Mouse (Mus musculus) neutrophil, adult 65 days (primary cell): ENCODE results near the gene Sh2d1a. TPM values are rescaled to one million over a fixed set of nuclear protein-coding genes. Genes with fewer than 3 reads are reported as not detected.

Experiments used
- total RNA-seq: library from RNA; stranded (reverse); gene quantifications from 2 replicates; pipeline ENCODE4 v1.2.4, GENCODE M21; 2023

Gene Sh2d1a
- total RNA-seq = not detected in 2 replicates

DNA sequence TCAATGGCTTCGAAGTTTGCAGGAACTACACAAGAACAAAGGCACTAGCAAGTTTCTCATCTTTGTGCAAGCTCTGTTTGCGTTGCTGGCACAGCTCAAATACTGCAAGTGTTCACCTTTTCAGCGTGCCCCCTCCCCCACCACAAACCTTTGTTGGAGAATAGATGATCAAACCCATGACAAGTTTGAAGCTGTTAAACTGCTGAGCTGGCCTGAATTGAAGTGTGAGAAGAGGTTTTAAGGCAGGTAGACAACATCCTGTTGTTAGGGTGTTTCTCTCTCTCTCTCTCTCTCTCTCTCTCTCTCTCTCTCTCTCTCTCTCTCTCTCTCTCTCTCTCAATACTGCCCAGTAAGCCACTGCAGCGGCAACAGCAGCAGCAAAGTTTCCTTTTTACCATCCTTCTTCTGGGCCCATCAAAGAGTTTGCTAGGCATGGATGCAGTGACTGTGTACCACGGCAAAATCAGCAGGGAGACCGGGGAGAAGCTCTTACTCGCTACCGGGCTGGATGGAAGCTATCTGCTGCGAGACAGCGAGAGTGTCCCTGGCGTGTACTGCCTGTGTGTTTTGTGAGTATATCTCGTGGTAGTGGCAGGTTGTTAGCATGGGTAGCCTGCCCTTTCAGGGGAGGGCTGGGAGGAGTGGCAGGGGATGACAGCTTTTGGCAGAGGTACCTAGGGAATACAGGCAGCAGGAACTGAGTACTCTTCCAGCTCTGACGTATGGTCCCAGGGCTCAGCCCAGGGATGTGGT is at the start of gene Sh2d1a:
Gene Sh2d1a (plus strand): TSS at position 163 of the 753 bp plus-strand sequence.

DNA sequence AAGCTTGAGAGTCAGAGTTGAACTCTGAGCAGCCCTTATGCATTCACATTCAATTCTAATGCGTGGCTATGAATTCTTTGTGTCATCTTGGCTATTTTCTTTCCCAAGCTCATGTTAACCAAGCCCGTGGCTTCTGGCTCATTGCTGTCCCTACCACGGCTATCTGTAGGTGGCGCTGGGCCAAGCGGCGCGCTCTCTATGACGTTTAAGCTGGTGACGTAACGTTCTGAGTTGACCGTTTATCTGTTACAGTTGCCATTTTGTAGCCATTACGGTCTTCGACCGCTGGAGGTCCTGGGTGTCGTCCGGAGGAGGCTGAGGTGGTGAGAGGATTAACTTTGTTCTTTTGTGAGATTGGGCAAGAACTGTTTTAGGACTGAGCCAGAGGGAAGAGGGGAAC is 12.8 kb upstream of the Sh2d1a start, which contains the start of gene Tex13c2:
Gene Tex13c2 (plus strand): TSS at position 246 of the 400 bp plus-strand sequence.

Other genes starting within 250 kb of the Sh2d1a start
- not detected in 2 replicates for gene Tex13c2, start 12.8 kb upstream of the Sh2d1a start, total RNA-seq